Mouse (Mus musculus) liver, adult 2 months (tissue): Measurements from ENCODE around the gene Cd274. TPM values are rescaled to one million over a fixed set of nuclear protein-coding genes. Genes with fewer than 3 reads are reported as not detected.

ENCODE experiments used
- DNase-seq: peaks from one replicate; pipeline ENCODE4 v3.0.0-alpha.2; 2011; ENCODE audit warnings: low read depth, low spot score; ENCODE audit errors: extremely low read depth
- H3K27ac ChIP-seq: fragments of 200-500 bp; replicated peaks from 2 replicates; pipeline ENCODE4 v1.5.1; 2012; ENCODE audit warnings: low read depth, mild to moderate bottlenecking, control low read depth, inconsistent platforms, low read length; ENCODE audit not compliant: insufficient read depth
- H3K27me3 ChIP-seq: fragments of 200-500 bp; 2 replicates; pipeline ENCODE4 v1.6.1; 2012; ENCODE audit warnings: mild to moderate bottlenecking, moderate library complexity, low read length, inconsistent platforms; ENCODE audit not compliant: control insufficient read depth, insufficient read depth
- H3K36me3 ChIP-seq: fragments of 200-500 bp; 2 replicates; pipeline ENCODE4 v1.6.1; 2012; ENCODE audit warnings: low read length, inconsistent platforms; ENCODE audit not compliant: control insufficient read depth, insufficient read depth
- H3K4me1 ChIP-seq: fragments of 200-500 bp; 2 replicates; pipeline ENCODE4 v1.6.1; 2011; ENCODE audit warnings: low read length; ENCODE audit not compliant: control insufficient read depth, insufficient read depth
- H3K4me3 ChIP-seq: fragments of 200-500 bp; 2 replicates; pipeline ENCODE4 v1.5.1; 2011; ENCODE audit warnings: low read depth, mild to moderate bottlenecking, control low read depth, low read length, moderate library complexity; ENCODE audit not compliant: insufficient read depth
- H3K79me2 ChIP-seq: fragments of 200-500 bp; 2 replicates; pipeline ENCODE4 v1.6.1; 2012; ENCODE audit warnings: inconsistent platforms, mild to moderate bottlenecking, low read length, moderate library complexity; ENCODE audit not compliant: control insufficient read depth, insufficient read depth
- H3K9ac ChIP-seq: fragments of 200-500 bp; 2 replicates; pipeline ENCODE4 v1.6.1; 2012; ENCODE audit warnings: low read depth, mild to moderate bottlenecking, control low read depth, inconsistent platforms, low read length
- CTCF ChIP-seq: fragments of 200-500 bp; IDR thresholded peaks from 2 replicates; pipeline ENCODE4 v1.5.1; 2011; ENCODE audit warnings: low read depth, low read length, control low read depth
- POLR2A ChIP-seq: fragments of 200-500 bp; IDR thresholded peaks from 2 replicates; pipeline ENCODE4 v1.6.1; 2011; ENCODE audit warnings: low read length, control low read depth; ENCODE audit not compliant: insufficient read depth; ENCODE audit errors: extremely low read depth
- WGBS: fragments of 180-500 bp; shearing (Covaris S2); methylation state at CpG from one replicate; pipeline ENCODE4 v1.1.7; 2018; 5-methylcytosine and 5-hydroxymethylcytosine counted together
- polyA plus RNA-seq: library from polyadenylated mRNA; depleted of rRNA; stranded (reverse); fragments of >200 nt; gene quantifications from 2 replicates; pipeline ENCODE4 v1.2.3, GENCODE M21; 2012; rRNA removed
- total RNA-seq: library from RNA; depleted of rRNA; stranded (reverse); fragments of >200 nt; gene quantifications from 2 replicates; pipeline ENCODE4 v1.2.3, GENCODE M21; 2014; rRNA removed

Gene Cd274
- total RNA-seq, result 2.1 TPM in 2 replicates
- polyA plus RNA-seq, result 1.00 and 1.2 TPM in 2 replicates

DNA sequence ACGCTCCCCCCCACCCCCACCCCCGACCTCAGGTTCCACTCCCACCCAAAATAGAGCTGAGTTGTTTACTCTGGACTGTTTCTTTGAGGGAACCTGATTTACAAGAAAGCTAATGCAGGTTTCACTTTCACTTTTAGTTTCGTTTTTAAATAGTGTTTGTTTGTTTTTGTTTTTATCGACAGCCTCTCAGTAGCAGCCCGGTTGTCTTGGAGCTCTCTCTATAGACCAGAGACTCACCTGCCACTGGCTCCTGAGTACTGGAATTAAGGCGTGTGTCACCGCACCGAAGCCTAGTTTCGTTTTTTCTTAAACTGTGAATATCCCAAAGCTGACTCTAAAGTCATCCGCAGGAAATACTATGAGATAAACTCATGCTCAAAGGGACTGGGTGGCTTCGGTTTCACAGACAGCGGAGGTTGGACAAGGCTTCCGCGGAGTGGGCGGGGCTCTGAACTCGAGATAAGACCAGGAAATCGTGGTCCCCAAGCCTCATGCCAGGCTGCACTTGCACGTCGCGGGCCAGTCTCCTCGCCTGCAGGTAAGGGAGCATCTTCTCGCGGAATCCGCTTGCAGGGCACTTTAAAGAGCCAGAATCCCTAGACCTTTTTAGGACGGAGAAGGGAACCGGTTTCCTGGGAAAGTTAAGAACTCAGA is at the start of gene Cd274, which contains the start of gene Plgrkt:
Cd274 (plus strand) TSS at position 487 of the 654 bp plus-strand sequence.
Plgrkt (minus strand) TSS at position 422 of the 654 bp plus-strand sequence.
- Histone ChIP-seq H3K36me3 (no peaks in the 10 kb centered on the region), H3K4me3 (peak within 1 kb of the TSS; percentile 50), H3K4me1 (peaks cover 5% of the 10 kb centered on the region), H3K9ac (peak within 1 kb of the TSS; percentile 72), H3K79me2 (no peaks in the 10 kb centered on the region), H3K27ac (peak within 1 kb of the TSS; percentile 82), H3K27me3 (no peaks in the 10 kb centered on the region)
- DNase-seq, result peak; percentile 81
- TF ChIP-seq POLR2A, result 0 out of 2 replicates have a peak, but pooled peaks have one; percentile 11
- no peak for TF ChIP-seq CTCF
- WGBS, result under 1% methylated on average over 26 of the region's 26 CpGs

- Histone ChIP-seq H3K9ac (no peak overlapping the region), H3K27ac (no peak overlapping the region), H3K27me3 (no peaks in the 10 kb centered on the region), H3K36me3 (no peaks in the 10 kb centered on the region), H3K4me3 (no peak overlapping the region), H3K79me2 (no peaks in the 10 kb centered on the region), H3K4me1 (no peaks in the 10 kb centered on the region)
- WGBS, result 83% methylated on average over 8 of the region's 8 CpGs
- no peak for DNase-seq
- TF ChIP-seq POLR2A (no peak), CTCF (no peak)
These were observed 43.7 kb upstream of the Cd274 start for GRCm38 (mm10) chr19:29323416-29324049.

GRCm38 (mm10) chr19:29325053-29325851 is 42.0 kb upstream of the Cd274 start, which contains the start of gene Insl6:
Insl6 (minus strand) TSS chr19:29325356.
- DNase-seq, result peak; percentile 58
- Histone ChIP-seq H3K9ac (no peak within 1 kb of the TSS), H3K27ac (no peak within 1 kb of the TSS), H3K79me2 (no peaks in the 10 kb centered on the region), H3K4me1 (no peaks in the 10 kb centered on the region), H3K27me3 (no peaks in the 10 kb centered on the region), H3K4me3 (peak within 1 kb of the TSS; percentile 21; the same call in 1 of the 2 replicates), H3K36me3 (no peaks in the 10 kb centered on the region)
- WGBS, result 5% methylated on average over 29 of the region's 31 CpGs
- TF ChIP-seq POLR2A (no peak), CTCF (no peak)

DNA sequence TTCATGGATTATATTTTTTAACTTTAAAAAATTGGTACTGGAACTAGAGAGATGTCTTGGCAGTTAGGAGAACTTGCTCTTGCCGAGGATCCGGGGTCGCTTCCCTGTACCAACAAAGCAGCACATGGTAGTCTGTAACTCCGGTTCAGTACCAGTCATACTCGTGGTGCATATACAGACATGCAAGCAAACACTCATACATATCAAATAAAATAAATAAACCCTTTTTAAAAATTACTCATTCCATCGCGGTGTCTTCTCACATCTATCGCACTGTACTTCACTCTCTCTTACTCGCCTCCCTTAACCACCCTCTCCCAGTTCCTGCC is 41.4 kb upstream of the Cd274 start:
- WGBS, result 76% methylated on average over 9 of the region's 9 CpGs
- no peak overlapping the region for H3K27ac ChIP-seq
- H3K27me3 ChIP-seq, result no peaks in the 10 kb centered on the region
- H3K4me3 ChIP-seq, result no peak overlapping the region
- H3K4me1 ChIP-seq, result no peaks in the 10 kb centered on the region
- no peaks in the 10 kb centered on the region for H3K36me3 ChIP-seq
- no peak overlapping the region for H3K9ac ChIP-seq
- no peaks in the 10 kb centered on the region for H3K79me2 ChIP-seq
- no peak for DNase-seq
- TF ChIP-seq CTCF (no peak), POLR2A (no peak)

GRCm38 (mm10) chr19:29326396-29326795 is 40.9 kb upstream of the Cd274 start:
- H3K27ac ChIP-seq, result no peak overlapping the region
- H3K36me3 ChIP-seq, result no peaks in the 10 kb centered on the region
- WGBS, result 88% methylated on average over 4 of the region's 4 CpGs
- no peak overlapping the region for H3K9ac ChIP-seq
- no peak for TF ChIP-seq CTCF
- no peak for TF ChIP-seq POLR2A
- H3K4me3 ChIP-seq, result no peak overlapping the region
- no peaks in the 10 kb centered on the region for H3K4me1 ChIP-seq
- DNase-seq, result no peak
- H3K79me2 ChIP-seq, result no peaks in the 10 kb centered on the region
- H3K27me3 ChIP-seq, result no peaks in the 10 kb centered on the region
